Mouse (Mus musculus) heart, postnatal 0 days (tissue): Measurements from ENCODE around the gene Sp100. TPM values are rescaled to one million over a fixed set of nuclear protein-coding genes. Genes with fewer than 3 reads are reported as not detected.

Source experiments
- ATAC-seq: fragments of 200-750 bp; cut with Nextera tagmentation; 2 replicates; pipeline ENCODE4 v1.8.0; 2017; ENCODE audit warnings: low read depth, moderate number of reproducible peaks, moderate library complexity; ENCODE audit not compliant: insufficient read depth
- DNase-seq: peaks from one replicate; pipeline ENCODE4 v3.0.0-alpha.2; 2016; ENCODE audit warnings: low spot score
- H3K27ac ChIP-seq: fragments of 300-500 bp; sonication (generic); 2 replicates; pipeline ENCODE4 v1.5.1; 2014; ENCODE audit warnings: low read depth, mild to moderate bottlenecking
- H3K27me3 ChIP-seq: fragments of 300-500 bp; sonication (generic); 2 replicates; pipeline ENCODE4 v1.6.1; 2014; ENCODE audit warnings: low read length, mixed read lengths; ENCODE audit not compliant: control insufficient read depth, insufficient read depth
- H3K36me3 ChIP-seq: fragments of 300-500 bp; sonication (generic); replicated peaks from 2 replicates; pipeline ENCODE4 v1.6.1; 2014; ENCODE audit warnings: low read length, mixed read lengths; ENCODE audit not compliant: control insufficient read depth, insufficient read depth
- H3K4me1 ChIP-seq: fragments of 300-500 bp; sonication (generic); 2 replicates; pipeline ENCODE4 v1.6.1; 2014; ENCODE audit warnings: antibody characterized with exemption; ENCODE audit not compliant: control insufficient read depth, insufficient read depth
- H3K4me2 ChIP-seq: fragments of 300-500 bp; sonication (generic); 2 replicates; pipeline ENCODE4 v1.6.1; 2014; ENCODE audit warnings: low read depth, mild to moderate bottlenecking, low read length, moderate library complexity
- H3K4me3 ChIP-seq: fragments of 300-500 bp; sonication (generic); 2 replicates; pipeline ENCODE4 v1.5.1; 2014; ENCODE audit warnings: low read depth, low read length
- H3K9ac ChIP-seq: fragments of 300-500 bp; sonication (generic); replicated peaks from 2 replicates; pipeline ENCODE4 v1.6.1; 2014; ENCODE audit warnings: low read depth, low read length, mixed read lengths
- H3K9me3 ChIP-seq: fragments of 300-500 bp; sonication (generic); replicated peaks from 2 replicates; pipeline ENCODE4 v1.6.1; 2016; ENCODE audit warnings: low read length; ENCODE audit not compliant: control insufficient read depth
- CTCF ChIP-seq: IDR thresholded peaks from 2 replicates; pipeline ENCODE4 v1.5.1; 2016; ENCODE audit warnings: antibody characterized with exemption, control low read depth, low read depth
- EP300 ChIP-seq: IDR thresholded peaks from 2 replicates; pipeline ENCODE4 v1.6.1; 2016; ENCODE audit warnings: antibody characterized with exemption, low read depth
- WGBS: fragments of 180-500 bp; shearing (Covaris S2); extraction: QIAGEN DNeasy Blood & Tissue Kit; methylation state at CpG from one replicate; pipeline ENCODE4 v1.1.7; 2014; 5-methylcytosine and 5-hydroxymethylcytosine counted together
- polyA plus RNA-seq: library from polyadenylated mRNA; unstranded; fragments of >200 nt; fragmentation: Nextera tagmentation; extraction: Ambion mirVana; gene quantifications from 2 replicates; pipeline ENCODE4 v1.2.1, GENCODE M21; 2015
- total RNA-seq: library from RNA; depleted of rRNA; stranded (reverse); fragments of >200 nt; gene quantifications from 2 replicates; pipeline ENCODE4 v1.2.3, GENCODE M21; 2014; ENCODE audit warnings: low replicate concordance

The Sp100 gene
- total and polyA plus RNA-seq, 2 experiments from 2014 or later: 7.2 to 9.2 TPM

DNA sequence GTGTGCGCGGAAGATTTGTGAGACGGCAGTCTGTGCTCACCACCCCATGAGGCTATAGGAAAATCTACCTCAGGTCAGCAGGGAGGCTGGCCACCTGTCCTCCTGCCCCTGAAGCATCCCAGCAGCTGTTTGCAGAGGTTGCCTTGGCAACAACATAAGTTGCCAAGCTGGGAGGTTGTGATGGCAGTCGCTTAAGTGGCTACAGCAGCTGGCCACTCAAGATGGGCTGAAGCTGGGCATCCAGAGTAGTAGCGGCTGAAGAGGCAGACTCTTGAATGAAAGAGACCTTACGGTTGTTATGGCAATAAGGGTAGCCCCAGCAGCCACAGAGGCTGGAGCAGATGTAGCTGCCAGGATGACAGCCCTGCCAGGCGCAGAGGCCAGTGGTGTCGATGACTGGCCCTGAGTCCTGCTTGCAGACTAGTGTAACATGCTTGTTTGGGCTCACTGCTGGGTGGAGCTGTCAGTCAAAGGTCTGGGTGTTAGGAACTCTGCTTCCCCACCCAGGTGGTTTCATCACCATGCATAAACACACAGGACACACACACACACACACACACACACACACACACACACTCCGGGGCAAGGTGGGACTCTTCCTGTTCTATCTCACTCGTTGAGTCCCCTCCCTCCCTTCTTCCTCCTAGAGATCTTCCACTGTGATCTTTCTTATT, 70.6 kb downstream of the Sp100 start:
- ATAC-seq: peak; percentile 39
- Histone ChIP-seq H3K9me3 (no peaks in the 10 kb centered on the region), H3K9ac (no peak overlapping the region), H3K4me3 (no peak overlapping the region), H3K27me3 (no peaks in the 10 kb centered on the region), H3K36me3 (no peaks in the 10 kb centered on the region), H3K4me1 (peaks cover 6% of the 10 kb centered on the region), H3K4me2 (no peak overlapping the region), H3K27ac (no peak overlapping the region)
- 53% methylated on average over 10 of the region's 10 CpGs for WGBS
- DNase-seq: peak; percentile 26
- TF ChIP-seq CTCF (no peak), EP300 (no peak)

DNA sequence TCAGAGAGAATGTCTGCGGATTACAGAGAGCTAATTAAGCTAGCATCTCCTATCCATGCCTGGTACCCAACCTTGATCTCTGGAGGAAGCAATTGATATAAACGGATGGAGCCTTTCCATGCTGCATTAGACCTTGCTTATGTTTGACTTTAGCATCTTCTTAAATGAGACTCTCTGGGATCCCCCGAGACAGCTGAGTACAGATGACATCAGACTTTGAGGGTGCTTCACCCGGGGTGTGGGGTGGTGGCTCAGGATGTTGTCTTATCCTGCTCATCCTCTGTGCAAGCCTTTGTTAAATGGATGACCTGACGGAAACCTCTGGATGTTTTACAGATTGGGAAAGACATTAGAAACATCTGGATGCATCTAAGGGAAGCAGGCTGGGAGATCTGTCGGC, 80.7 kb downstream of the Sp100 start:
- H3K4me3 ChIP-seq: no peak overlapping the region
- no peak for ATAC-seq

DNA sequence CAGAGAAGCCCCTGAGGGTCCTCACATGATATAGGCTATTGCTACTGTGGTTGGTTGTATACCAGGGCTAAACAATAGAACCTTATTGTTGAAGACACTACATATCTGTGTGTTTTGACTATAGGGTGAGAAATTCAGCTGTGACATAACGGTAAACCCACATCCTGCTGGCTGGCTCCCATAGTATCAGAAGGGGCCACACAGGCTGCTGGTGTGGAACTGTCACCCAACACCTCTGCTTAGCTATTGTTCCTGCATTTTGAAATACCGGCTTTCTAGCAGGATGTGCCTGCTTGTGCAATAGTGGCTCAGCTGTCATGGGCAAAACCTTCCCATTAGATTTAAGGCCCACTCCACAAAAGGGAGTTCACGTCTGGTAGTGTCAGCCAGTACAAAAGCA, 82.8 kb downstream of the Sp100 start:
- no peak for ATAC-seq
- Histone ChIP-seq H3K36me3 (no peaks in the 10 kb centered on the region), H3K27me3 (no peaks in the 10 kb centered on the region), H3K4me1 (peaks cover 5% of the 10 kb centered on the region; the same call in 1 of the 2 replicates), H3K4me3 (no peak overlapping the region), H3K4me2 (no peak overlapping the region), H3K9me3 (no peaks in the 10 kb centered on the region), H3K9ac (no peak overlapping the region), H3K27ac (peak overlapping the region; percentile 43; the same call in 1 of the 2 replicates)
- no peak for DNase-seq
- TF ChIP-seq CTCF (no peak), EP300 (no peak)
- 86% methylated on average over 3 of the region's 3 CpGs for WGBS

More for the DNA sequence above, 80.7 kb downstream of the Sp100 start:
- no peaks in the 10 kb centered on the region for H3K27me3 ChIP-seq
- H3K9me3 ChIP-seq: no peaks in the 10 kb centered on the region
- H3K36me3 ChIP-seq: no peaks in the 10 kb centered on the region
- TF ChIP-seq CTCF (no peak), EP300 (no peak)
- no peak overlapping the region for H3K4me2 ChIP-seq
- no peak overlapping the region for H3K9ac ChIP-seq
- no peak for DNase-seq
- WGBS: 73% methylated on average over 6 of the region's 6 CpGs
- no peaks in the 10 kb centered on the region for H3K4me1 ChIP-seq
- no peak overlapping the region for H3K27ac ChIP-seq

DNA sequence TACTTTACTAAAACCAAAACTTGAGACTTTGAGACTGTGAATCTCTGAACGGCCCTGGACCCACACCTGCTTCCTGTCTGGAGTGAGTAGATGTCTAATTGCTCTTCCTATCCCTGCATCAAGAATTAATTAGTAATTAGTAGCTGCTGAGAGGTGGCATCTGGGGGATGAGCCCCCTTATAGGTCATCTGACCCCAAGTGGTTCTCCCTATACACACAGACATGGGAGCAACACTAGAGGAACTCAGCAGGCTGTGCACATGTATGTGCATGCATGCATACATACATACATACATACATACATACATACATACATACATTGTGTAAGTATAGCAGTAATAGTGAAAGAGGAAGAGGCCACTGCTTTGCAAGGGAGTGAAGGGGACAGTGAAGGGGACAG, 84.7 kb downstream of the Sp100 start:
- DNase-seq (no peak), ATAC-seq (no peak)
- peaks cover 5% of the 10 kb centered on the region; the same call in 1 of the 2 replicates for H3K4me1 ChIP-seq
- no peak overlapping the region for H3K27ac ChIP-seq
- H3K27me3 ChIP-seq: no peaks in the 10 kb centered on the region
- WGBS: 74% methylated on average over 1 of the region's 1 CpGs
- H3K36me3 ChIP-seq: no peaks in the 10 kb centered on the region
- H3K9ac ChIP-seq: no peak overlapping the region
- H3K4me2 ChIP-seq: no peak overlapping the region
- no peak overlapping the region for H3K4me3 ChIP-seq
- no peak for TF ChIP-seq CTCF
- no peak for TF ChIP-seq EP300
- no peaks in the 10 kb centered on the region for H3K9me3 ChIP-seq

DNA sequence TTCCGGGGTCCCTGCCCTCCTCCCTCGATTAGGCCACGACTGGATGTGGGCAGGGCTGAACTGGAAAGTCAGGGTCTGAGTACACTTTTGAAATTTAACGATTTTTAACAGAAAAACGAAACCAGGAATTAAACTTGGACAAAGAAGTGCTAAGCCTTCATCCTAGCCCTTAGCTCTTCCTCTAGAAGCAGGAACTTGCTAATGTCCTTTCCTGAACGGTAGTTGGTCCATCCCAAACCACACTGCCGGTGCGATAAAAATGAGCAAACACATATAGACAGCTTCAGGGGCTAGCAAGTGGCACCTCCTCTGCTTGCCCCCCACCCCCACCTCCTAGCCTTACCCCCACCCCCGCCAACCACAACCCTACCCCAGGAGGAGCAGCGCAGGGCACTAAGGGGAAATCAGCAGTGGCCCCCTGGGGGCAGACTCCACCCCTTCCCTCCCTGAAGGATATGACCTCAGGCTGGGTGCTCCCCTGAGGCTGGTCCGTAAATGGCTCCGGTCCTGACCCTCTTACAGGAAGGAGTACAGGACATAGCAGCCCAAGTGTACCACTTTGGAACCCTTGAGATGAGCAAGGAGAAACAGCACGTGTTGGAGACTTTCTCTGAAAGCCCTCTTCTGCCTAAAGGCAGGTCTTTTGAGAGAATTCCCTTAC, 85.8 kb downstream of the Sp100 start:
- ATAC-seq: peak; percentile 63; the same call in 1 of the 2 replicates
- TF ChIP-seq EP300: no peak
- no peak for TF ChIP-seq CTCF
- 60% methylated on average over 13 of the region's 13 CpGs for WGBS

More for the DNA sequence above, 85.8 kb downstream of the Sp100 start:
- H3K9me3 ChIP-seq: no peaks in the 10 kb centered on the region
- H3K27ac ChIP-seq: peak overlapping the region; percentile 60
- peak overlapping the region; percentile 40 for H3K4me3 ChIP-seq
- peak; percentile 18 for DNase-seq
- H3K36me3 ChIP-seq: no peaks in the 10 kb centered on the region
- peaks cover 5% of the 10 kb centered on the region; the same call in 1 of the 2 replicates for H3K4me1 ChIP-seq
- H3K4me2 ChIP-seq: peak overlapping the region; percentile 60
- H3K9ac ChIP-seq: no peak overlapping the region
- H3K27me3 ChIP-seq: no peaks in the 10 kb centered on the region
